Mouse (Mus musculus) urinary bladder, postnatal 25 days (tissue): ENCODE data around the gene Rab27a.
"Not testable (repeated sequence)": the region's sequence is repeated elsewhere in the genome, so short reads cannot be mapped to it uniquely, and the experiment has no call there.

Source experiments
- DNase-seq: peaks from one replicate; pipeline ENCODE4 v3.0.0; 2022; ENCODE audit warnings: low spot score

Rab27a gene

GRCm38 (mm10) chr9:73090121-73090520, 45.5 kb downstream of the Rab27a start:
- no peak for DNase-seq

GRCm38 (mm10) chr9:73091747-73092146, 47.1 kb downstream of the Rab27a start:
- no peak for DNase-seq

GRCm38 (mm10) chr9:73094580-73094979, 49.9 kb downstream of the Rab27a start:
- DNase-seq: no peak

GRCm38 (mm10) chr9:73097898-73098297, 53.2 kb downstream of the Rab27a start:
- DNase-seq: no peak

- no peak for DNase-seq
Measured at GRCm38 (mm10) chr9:73101536-73101935, 56.9 kb downstream of the Rab27a start, which contains the start of gene Khdc3. Gene Khdc3 (plus strand): TSS chr9:73101836.

GRCm38 (mm10) chr9:73102181-73102580, 57.5 kb downstream of the Rab27a start, which contains the start of gene Gm20509:
Gene Gm20509 (plus strand): TSS chr9:73102470.
- no peak for DNase-seq

GRCm38 (mm10) chr9:73103159-73103879, 58.7 kb downstream of the Rab27a start:
- peak; percentile 33 for DNase-seq

- DNase-seq: no peak
Measured at GRCm38 (mm10) chr9:73103880-73104198, 59.2 kb downstream of the Rab27a start.

- no peak for DNase-seq
Measured at GRCm38 (mm10) chr9:73105141-73105540, 60.5 kb downstream of the Rab27a start.

GRCm38 (mm10) chr9:73105771-73106170, 61.1 kb downstream of the Rab27a start:
- DNase-seq: no peak

GRCm38 (mm10) chr9:73112919-73113906, 68.6 kb downstream of the Rab27a start, which contains the start of gene Rsl24d1:
Gene Rsl24d1 (plus strand): TSS chr9:73113426.
- peak; percentile 65 for DNase-seq

GRCm38 (mm10) chr9:73116704-73117103, 72.0 kb downstream of the Rab27a start:
- not testable (repeated sequence) for DNase-seq

GRCm38 (mm10) chr9:73118012-73118411, 73.4 kb downstream of the Rab27a start:
- no peak for DNase-seq

GRCm38 (mm10) chr9:73121735-73122134, 77.1 kb downstream of the Rab27a start:
- no peak for DNase-seq

- no peak for DNase-seq
Measured at GRCm38 (mm10) chr9:73125043-73125570, 80.5 kb downstream of the Rab27a start.

GRCm38 (mm10) chr9:73127457-73127856, 82.8 kb downstream of the Rab27a start:
- no peak for DNase-seq

GRCm38 (mm10) chr9:73129875-73130274, 85.2 kb downstream of the Rab27a start:
- DNase-seq: no peak

- no peak for DNase-seq
Measured at GRCm38 (mm10) chr9:73130529-73130928, 85.9 kb downstream of the Rab27a start.

GRCm38 (mm10) chr9:73137341-73137886, 92.8 kb downstream of the Rab27a start:
- no peak for DNase-seq
